ENCODE assay signal across 26 mouse cellular contexts in genomic region chr9:101015324-101015723, GRCm38 (mm10). TPM values are rescaled to one million over a fixed set of nuclear protein-coding genes. Genes with fewer than 3 reads are reported as not detected.
DNase-seq lines count a peak whose midpoint lies in the region; ATAC-seq and TF ChIP-seq lines count a peak whose summit lies in the region.
"Had no signal": no experiment of that assay in that cellular context is flagged by ENCODE, and none has a peak within 500 bp of the region (broad histone marks: within the 10 kb centered on the region; RNA-seq: fewer than 3 reads in every experiment).

No protein-coding gene starts in this region.

- WGBS in kidney, embryonic 16.5 days = 84% methylated on average over 9 of the region's 9 CpGs
- 73% methylated on average over 9 of the region's 9 CpGs for WGBS in lung, postnatal 0 days

- no peak for ATAC-seq in kidney, embryonic 16.5 days (ENCODE audit: low FRiP score, low TSS enrichment)
- 0 out of 2 replicates have a peak, but pooled peaks have one; percentile 39 for ATAC-seq in lung, postnatal 0 days
- ATAC-seq: forebrain, embryonic 13.5 days; forebrain, embryonic 16.5 days; hindbrain, postnatal 0 days had no signal

- no peak for TF ChIP-seq EP300 in lung, postnatal 0 days (IDR thresholded peaks at IDR 0.05)

- peaks cover 8% of the 10 kb centered on the region for H3K4me1 ChIP-seq in kidney, embryonic 16.5 days (ENCODE audit: insufficient read depth, low read length)
- no peaks in the 10 kb centered on the region for H3K4me1 ChIP-seq in lung, postnatal 0 days (ENCODE audit: insufficient read depth, low read depth, low read length)
- H3K4me1 ChIP-seq: forebrain, embryonic 10.5 days; forebrain, embryonic 13.5 days had no signal

- H3K4me3 ChIP-seq in kidney, embryonic 16.5 days (ENCODE audit: low read length) = no peak overlapping the region
- no peak overlapping the region for H3K4me3 ChIP-seq in lung, postnatal 0 days (ENCODE audit: low read depth, low read length)
- H3K4me3 ChIP-seq: forebrain, embryonic 10.5 days; forebrain, embryonic 13.5 days; heart, adult 2 months; heart, embryonic 10.5 days; heart, embryonic 13.5 days had no signal

- H3K9me3 ChIP-seq in kidney, embryonic 16.5 days (ENCODE audit: low read length) = 0 out of 2 replicates have a peak, but pooled peaks cover 4% of the 10 kb centered on the region
- H3K9me3 ChIP-seq in lung, postnatal 0 days (ENCODE audit: low read length) = no peaks in the 10 kb centered on the region
- H3K9me3 ChIP-seq: G1E; heart, embryonic 10.5 days; heart, embryonic 13.5 days had no signal

- H3K4me2 ChIP-seq in kidney, embryonic 16.5 days (replicated peaks; ENCODE audit: low read depth, low read length) = no peak overlapping the region
- no peak overlapping the region for H3K4me2 ChIP-seq in lung, postnatal 0 days (replicated peaks; ENCODE audit: low read depth, low read length)
- H3K4me2 ChIP-seq: forebrain, embryonic 13.5 days; heart, embryonic 13.5 days; hindbrain, embryonic 14.5 days had no signal

- H3K27me3 ChIP-seq in kidney, embryonic 16.5 days (ENCODE audit: insufficient read depth, low read length) = no peaks in the 10 kb centered on the region
- H3K27me3 ChIP-seq in lung, postnatal 0 days (replicated peaks; ENCODE audit: insufficient read depth, low read length) = no peaks in the 10 kb centered on the region
- H3K27me3 ChIP-seq: CH12.LX; forebrain, embryonic 13.5 days; heart, embryonic 13.5 days had no signal

- peak; percentile 17 for DNase-seq in kidney, adult 11 months
- DNase-seq in kidney, postnatal 25 days = no peak
- peak; percentile 40 for DNase-seq in kidney, adult 9 months
- DNase-seq in lung, postnatal 0 days (ENCODE audit: low spot score) = no peak
- no peak for DNase-seq in lung, postnatal 25 days (ENCODE audit: low spot score)
- DNase-seq: adrenal gland, adult 8-10 months; adrenal gland, postnatal 36 days; B cell, adult 2 months; cerebellum, adult 18-20 months; cerebellum, adult 9-10 months; cerebellum, postnatal 14 days; gastrocnemius, postnatal 10 days; gastrocnemius, postnatal 36 days; heart, adult 2 months; heart, postnatal 14 days; heart, postnatal 4 days had no signal

- no peak overlapping the region for H3K27ac ChIP-seq in kidney, embryonic 16.5 days (ENCODE audit: low read length)
- H3K27ac ChIP-seq in lung, postnatal 0 days (ENCODE audit: low read length) = no peak overlapping the region
- H3K27ac ChIP-seq: forebrain, embryonic 10.5 days; forebrain, embryonic 13.5 days; heart, adult 2 months; heart, embryonic 10.5 days; heart, embryonic 13.5 days; hindbrain, embryonic 14.5 days; hindbrain, postnatal 0 days had no signal

- H3K9ac ChIP-seq in kidney, embryonic 16.5 days (replicated peaks; ENCODE audit: low read length) = no peak overlapping the region
- H3K9ac ChIP-seq in lung, postnatal 0 days (replicated peaks; ENCODE audit: low read depth) = no peak overlapping the region
- H3K9ac ChIP-seq: forebrain, embryonic 13.5 days; heart, embryonic 13.5 days; hindbrain, embryonic 14.5 days had no signal

- H3K36me3 ChIP-seq in kidney, embryonic 16.5 days (ENCODE audit: insufficient read depth, low read length) = peaks cover 14% of the 10 kb centered on the region
- H3K36me3 ChIP-seq in lung, postnatal 0 days (ENCODE audit: insufficient read depth, low read length) = no peaks in the 10 kb centered on the region; the same call in 1 of the 2 replicates

- TF ChIP-seq CTCF in lung, postnatal 0 days (IDR thresholded peaks at IDR 0.05) = no peak

RNA-seq across cellular contexts. Expression of gene Pccb, which starts 19.4 kb away (rescaled TPM):
- 29.9 and 30.0 TPM in 2 replicates for polyA plus RNA-seq in kidney, embryonic 16.5 days (2015; fragmentation: Nextera tagmentation; extraction: Ambion mirVana)
- 19.7 and 19.8 TPM in 2 replicates for polyA plus RNA-seq in lung, postnatal 0 days (2015; fragmentation: Nextera tagmentation; extraction: Ambion mirVana)

RNA-seq across cellular contexts. Expression of gene Msl2, which starts 58.6 kb away (rescaled TPM):
- 3.7 and 4.4 TPM in 2 replicates for polyA plus RNA-seq in kidney, embryonic 16.5 days (2015; fragmentation: Nextera tagmentation; extraction: Ambion mirVana)
- polyA plus RNA-seq in lung, postnatal 0 days (2015; fragmentation: Nextera tagmentation; extraction: Ambion mirVana) = 5.0 and 5.8 TPM in 2 replicates

Comparison
In these comparisons a context has a peak if more than half of its experiments do, and no peak if none do; other contexts are left out.
1. DNase-seq: peak in kidney, adult 11 months (single experiment) and kidney, adult 9 months (single experiment); none in kidney, postnatal 25 days (0 of 2), lung, postnatal 0 days (single experiment) and lung, postnatal 25 days (single experiment).